Mouse (Mus musculus) spleen, adult 18-20 months (tissue): ENCODE results near the gene 1700011L22Rik.

Experiments
- DNase-seq, 2 experiments: peaks; one replicate each; pipeline ENCODE4 v3.0.0; 2022; ENCODE audit warnings: mixed read lengths in 2 of 2

Gene 1700011L22Rik

GRCm38 (mm10) chr8:79164336-79164735 is 84.0 kb downstream of the 1700011L22Rik start:
- no peak for DNase-seq

GRCm38 (mm10) chr8:79162533-79163308 is 85.6 kb downstream of the 1700011L22Rik start:
- DNase-seq: peak in 1 of 2 experiments; percentile 20

- DNase-seq: peak; percentile 29 to 32
Observed at GRCm38 (mm10) chr8:79161172-79161778, 87.1 kb downstream of the 1700011L22Rik start.
